Mouse (Mus musculus) forebrain, embryonic 14.5 days (tissue): ENCODE data around the gene Tarsl2. TPM values are rescaled to one million over a fixed set of nuclear protein-coding genes. Genes with fewer than 3 reads are reported as not detected.

Experiments used
- ATAC-seq: fragments of 200-750 bp; cut with Nextera tagmentation; 2 replicates; pipeline ENCODE4 v1.8.0; 2017; ENCODE audit warnings: mild to moderate bottlenecking, moderate library complexity
- DNase-seq: peaks from one replicate; pipeline ENCODE4 v3.0.0-alpha.2; 2015; ENCODE audit warnings: low spot score
- H3K27ac ChIP-seq: fragments of 300-500 bp; sonication (generic); 2 replicates; pipeline ENCODE4 v1.5.1; 2014; ENCODE audit warnings: low read depth, mild to moderate bottlenecking, control low read depth, low read length, moderate library complexity
- H3K27me3 ChIP-seq: fragments of 300-500 bp; sonication (generic); replicated peaks from 2 replicates; pipeline ENCODE4 v1.6.1; 2014; ENCODE audit warnings: low read length, control low read depth, mixed read lengths; ENCODE audit not compliant: control insufficient read depth, insufficient read depth
- H3K36me3 ChIP-seq: fragments of 300-500 bp; sonication (generic); 2 replicates; pipeline ENCODE4 v1.6.1; 2014; ENCODE audit warnings: low read length, control low read depth; ENCODE audit not compliant: control insufficient read depth, insufficient read depth
- H3K4me1 ChIP-seq: fragments of 300-500 bp; sonication (generic); 2 replicates; pipeline ENCODE4 v1.6.1; 2014; ENCODE audit warnings: antibody characterized with exemption, low read length, control low read depth; ENCODE audit not compliant: control insufficient read depth, insufficient read depth
- H3K4me2 ChIP-seq: fragments of 300-500 bp; sonication (generic); 2 replicates; pipeline ENCODE4 v1.6.1; 2014; ENCODE audit warnings: mild to moderate bottlenecking, control low read depth, low read length
- H3K4me3 ChIP-seq: fragments of 300-500 bp; sonication (generic); 2 replicates; pipeline ENCODE4 v1.5.1; 2014; ENCODE audit warnings: low read depth, low read length, control low read depth
- H3K9ac ChIP-seq: fragments of 300-500 bp; sonication (generic); 2 replicates; pipeline ENCODE4 v1.6.1; 2014; ENCODE audit warnings: mild to moderate bottlenecking, low read length, control low read depth, moderate library complexity
- H3K9me3 ChIP-seq: fragments of 300-500 bp; sonication (generic); replicated peaks from 2 replicates; pipeline ENCODE4 v1.6.1; 2016; ENCODE audit warnings: low read length, control low read depth, mixed read lengths; ENCODE audit not compliant: control insufficient read depth
- WGBS: fragments of 180-500 bp; shearing (Covaris S2); extraction: QIAGEN DNeasy Blood & Tissue Kit; methylation state at CpG from one replicate; pipeline ENCODE4 v1.1.7; 2014; 5-methylcytosine and 5-hydroxymethylcytosine counted together
- polyA plus RNA-seq: library from polyadenylated mRNA; unstranded; fragments of >200 nt; fragmentation: Nextera tagmentation; extraction: Ambion mirVana; gene quantifications from 2 replicates; pipeline ENCODE4 v1.2.1, GENCODE M21; 2014

The Tarsl2 gene
- polyA plus RNA-seq, result 14.9 and 15.3 TPM in 2 replicates

GRCm38 (mm10) chr7:65644643-65645351 is at the start of gene Tarsl2:
TSS of gene Tarsl2 (plus strand) at chr7:65644898.
- Histone ChIP-seq H3K9me3 (no peaks in the 10 kb centered on the region), H3K4me2 (peak within 1 kb of the TSS; percentile 62), H3K9ac (peak within 1 kb of the TSS; percentile 75), H3K27me3 (no peaks in the 10 kb centered on the region), H3K4me1 (0 out of 2 replicates have a peak, but pooled peaks cover 3% of the 10 kb centered on the region), H3K4me3 (peak within 1 kb of the TSS; percentile 65), H3K27ac (peak within 1 kb of the TSS; percentile 81), H3K36me3 (peaks cover 10% of the 10 kb centered on the region; the same call in 1 of the 2 replicates)
- under 1% methylated on average over 63 of the region's 64 CpGs for WGBS
- ATAC-seq (peak; percentile 96), DNase-seq (peak; percentile 96)

GRCm38 (mm10) chr7:65606124-65606523 is 38.6 kb upstream of the Tarsl2 start:
- Histone ChIP-seq H3K4me2 (no peak overlapping the region), H3K9ac (no peak overlapping the region), H3K27ac (no peak overlapping the region), H3K9me3 (no peaks in the 10 kb centered on the region), H3K27me3 (no peaks in the 10 kb centered on the region), H3K36me3 (no peaks in the 10 kb centered on the region), H3K4me1 (no peaks in the 10 kb centered on the region), H3K4me3 (no peak overlapping the region)
- ATAC-seq, result no peak
- WGBS, result 77% methylated on average over 3 of the region's 3 CpGs
- no peak for DNase-seq

- Histone ChIP-seq H3K9ac (no peak overlapping the region), H3K27me3 (no peaks in the 10 kb centered on the region), H3K9me3 (no peaks in the 10 kb centered on the region), H3K27ac (no peak overlapping the region), H3K4me1 (no peaks in the 10 kb centered on the region), H3K4me3 (no peak overlapping the region), H3K36me3 (no peaks in the 10 kb centered on the region), H3K4me2 (no peak overlapping the region)
- DNase-seq, result peak; percentile 22
- no peak for ATAC-seq
- WGBS, result 60% methylated on average over 5 of the region's 5 CpGs
Measured at GRCm38 (mm10) chr7:65607003-65607402, 37.7 kb upstream of the Tarsl2 start.

GRCm38 (mm10) chr7:65610171-65610570 is 34.5 kb upstream of the Tarsl2 start:
- WGBS, result 55% methylated on average over 5 of the region's 5 CpGs
- no peak overlapping the region for H3K9ac ChIP-seq
- peak; percentile 77 for DNase-seq
- H3K36me3 ChIP-seq, result no peaks in the 10 kb centered on the region
- H3K27me3 ChIP-seq, result no peaks in the 10 kb centered on the region
- H3K9me3 ChIP-seq, result no peaks in the 10 kb centered on the region
- H3K4me1 ChIP-seq, result no peaks in the 10 kb centered on the region
- no peak overlapping the region for H3K4me2 ChIP-seq
- ATAC-seq, result peak; percentile 76; the same call in 1 of the 2 replicates
- no peak overlapping the region for H3K27ac ChIP-seq
- H3K4me3 ChIP-seq, result no peak overlapping the region

GRCm38 (mm10) chr7:65610673-65611072 is 34.0 kb upstream of the Tarsl2 start:
- H3K9ac ChIP-seq, result no peak overlapping the region
- no peak for DNase-seq
- no peaks in the 10 kb centered on the region for H3K36me3 ChIP-seq
- H3K27me3 ChIP-seq, result no peaks in the 10 kb centered on the region
- no peaks in the 10 kb centered on the region for H3K4me1 ChIP-seq
- WGBS, result 66% methylated on average over 8 of the region's 8 CpGs
- no peak for ATAC-seq
- no peak overlapping the region for H3K27ac ChIP-seq
- no peaks in the 10 kb centered on the region for H3K9me3 ChIP-seq
- no peak overlapping the region for H3K4me2 ChIP-seq
- no peak overlapping the region for H3K4me3 ChIP-seq

GRCm38 (mm10) chr7:65611298-65611697 is 33.4 kb upstream of the Tarsl2 start:
- no peaks in the 10 kb centered on the region for H3K4me1 ChIP-seq
- H3K4me2 ChIP-seq, result no peak overlapping the region
- 92% methylated on average over 3 of the region's 3 CpGs for WGBS
- no peaks in the 10 kb centered on the region for H3K36me3 ChIP-seq
- no peak for DNase-seq
- no peaks in the 10 kb centered on the region for H3K27me3 ChIP-seq
- no peak overlapping the region for H3K4me3 ChIP-seq
- ATAC-seq, result no peak
- no peak overlapping the region for H3K9ac ChIP-seq
- H3K27ac ChIP-seq, result no peak overlapping the region
- no peaks in the 10 kb centered on the region for H3K9me3 ChIP-seq

GRCm38 (mm10) chr7:65613723-65614122 is 31.0 kb upstream of the Tarsl2 start:
- Histone ChIP-seq H3K4me2 (no peak overlapping the region), H3K36me3 (no peaks in the 10 kb centered on the region), H3K9ac (no peak overlapping the region), H3K9me3 (no peaks in the 10 kb centered on the region), H3K4me1 (no peaks in the 10 kb centered on the region), H3K27ac (no peak overlapping the region), H3K4me3 (no peak overlapping the region), H3K27me3 (no peaks in the 10 kb centered on the region)
- ATAC-seq, result no peak
- DNase-seq, result no peak
- 74% methylated on average over 5 of the region's 5 CpGs for WGBS

- WGBS, result 83% methylated on average over 1 of the region's 1 CpGs
- DNase-seq, result no peak
- no peaks in the 10 kb centered on the region for H3K4me1 ChIP-seq
- no peaks in the 10 kb centered on the region for H3K27me3 ChIP-seq
- H3K27ac ChIP-seq, result no peak overlapping the region
- H3K4me3 ChIP-seq, result no peak overlapping the region
- ATAC-seq, result no peak
- no peak overlapping the region for H3K4me2 ChIP-seq
- no peaks in the 10 kb centered on the region for H3K36me3 ChIP-seq
- H3K9ac ChIP-seq, result no peak overlapping the region
- no peaks in the 10 kb centered on the region for H3K9me3 ChIP-seq
Measured at GRCm38 (mm10) chr7:65618751-65619150, 25.9 kb upstream of the Tarsl2 start.

- no peak overlapping the region for H3K9ac ChIP-seq
- H3K4me3 ChIP-seq, result no peak overlapping the region
- DNase-seq (no peak), ATAC-seq (no peak)
- no peaks in the 10 kb centered on the region for H3K9me3 ChIP-seq
- no peak overlapping the region for H3K27ac ChIP-seq
- no peaks in the 10 kb centered on the region for H3K27me3 ChIP-seq
- H3K36me3 ChIP-seq, result no peaks in the 10 kb centered on the region
- no peaks in the 10 kb centered on the region for H3K4me1 ChIP-seq
- WGBS, result 84% methylated on average over 7 of the region's 7 CpGs
- no peak overlapping the region for H3K4me2 ChIP-seq
Measured at GRCm38 (mm10) chr7:65620746-65621145, 24.0 kb upstream of the Tarsl2 start.
